10 mouse cellular contexts compared by ENCODE assay signal in the genomic region with DNA sequence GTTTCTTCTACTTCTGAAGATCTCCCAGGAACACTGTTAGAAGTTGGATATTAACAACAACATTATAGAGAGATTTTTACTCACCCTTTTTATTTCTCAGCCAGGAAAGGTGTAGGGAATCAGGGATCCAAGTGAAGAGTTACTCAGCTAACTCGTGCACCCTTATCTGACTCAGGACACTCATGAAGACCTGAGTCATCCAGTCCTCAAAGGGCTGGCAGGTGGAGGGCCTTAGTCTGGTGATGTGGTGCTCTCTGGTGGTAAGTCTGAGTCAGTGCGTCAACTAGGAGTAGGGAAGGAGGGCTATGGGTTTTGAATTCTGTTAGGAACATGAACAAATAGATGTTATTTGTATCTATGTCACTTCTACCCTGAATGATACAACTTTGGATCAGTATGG. TPM values are rescaled to one million over a fixed set of nuclear protein-coding genes. Genes with fewer than 3 reads are reported as not detected.
DNase-seq lines count a peak whose midpoint lies in the region; ATAC-seq and TF ChIP-seq lines count a peak whose summit lies in the region.
"Had no signal": no experiment of that assay in that cellular context is flagged by ENCODE, and none has a peak within 500 bp of the region (broad histone marks: within the 10 kb centered on the region; RNA-seq: fewer than 3 reads in every experiment).

No protein-coding gene starts in this region.

- WGBS in heart, embryonic 10.5 days: 7% methylated on average over 2 of the region's 2 CpGs
- 5% methylated on average over 2 of the region's 2 CpGs for WGBS in kidney, postnatal 0 days

- H3K4me3 ChIP-seq in heart, embryonic 10.5 days: no peak overlapping the region
- no peak overlapping the region for H3K4me3 ChIP-seq in kidney, postnatal 0 days (replicated peaks; ENCODE audit: low read depth, low read length)
- H3K4me3 ChIP-seq: embryonic facial prominence, embryonic 13.5 days; neural tube, embryonic 12.5 days had no signal

- no peaks in the 10 kb centered on the region for H3K36me3 ChIP-seq in heart, embryonic 10.5 days
- H3K36me3 ChIP-seq in kidney, postnatal 0 days (ENCODE audit: insufficient read depth, low read length): no peaks in the 10 kb centered on the region
- H3K36me3 ChIP-seq: embryonic facial prominence, embryonic 13.5 days; neural tube, embryonic 12.5 days had no signal

- peak; percentile 11 for DNase-seq in heart, adult 8-10 months (ENCODE audit: low spot score)
- DNase-seq in heart, embryonic 10.5 days (ENCODE audit: low spot score): no peak
- DNase-seq in A20 (ENCODE audit: low read depth, low spot score) (peak; percentile 73), WW6 (ENCODE audit: low read depth, low spot score) (peak; percentile 31)
- DNase-seq in embryo, embryonic 10 days (ENCODE audit: low spot score): peak; percentile 68
- DNase-seq in kidney, postnatal 0 days (ENCODE audit: low spot score): peak; percentile 79
- peak; percentile 25 to 52 for DNase-seq in lung, postnatal 4 days
- DNase-seq in thymus, postnatal 25 days: peak; percentile 45

- H3K9me3 ChIP-seq in heart, embryonic 10.5 days: no peaks in the 10 kb centered on the region
- H3K9me3 ChIP-seq in kidney, postnatal 0 days (replicated peaks; ENCODE audit: low read length): no peaks in the 10 kb centered on the region
- H3K9me3 ChIP-seq: embryonic facial prominence, embryonic 13.5 days; neural tube, embryonic 12.5 days had no signal

- peak; percentile 84 for TF ChIP-seq CTCF in kidney, postnatal 0 days (IDR thresholded peaks at IDR 0.05; ENCODE audit: low read depth)

- H3K4me1 ChIP-seq in heart, embryonic 10.5 days: no peaks in the 10 kb centered on the region
- H3K4me1 ChIP-seq in kidney, postnatal 0 days (replicated peaks; ENCODE audit: insufficient read depth, low read length): no peaks in the 10 kb centered on the region
- H3K4me1 ChIP-seq: embryonic facial prominence, embryonic 13.5 days; neural tube, embryonic 12.5 days had no signal

- no peak overlapping the region for H3K4me2 ChIP-seq in kidney, postnatal 0 days (ENCODE audit: low read length)
- H3K4me2 ChIP-seq: embryonic facial prominence, embryonic 13.5 days; neural tube, embryonic 12.5 days had no signal

- no peak overlapping the region for H3K27ac ChIP-seq in heart, embryonic 10.5 days
- H3K27ac ChIP-seq in kidney, postnatal 0 days: no peak overlapping the region
- H3K27ac ChIP-seq: embryonic facial prominence, embryonic 13.5 days; neural tube, embryonic 12.5 days had no signal

- no peak overlapping the region for H3K9ac ChIP-seq in kidney, postnatal 0 days (ENCODE audit: low read depth, low read length)
- H3K9ac ChIP-seq: embryonic facial prominence, embryonic 13.5 days; neural tube, embryonic 12.5 days had no signal

- no peaks in the 10 kb centered on the region for H3K27me3 ChIP-seq in heart, embryonic 10.5 days (ENCODE audit: insufficient read depth, poor library complexity, severe bottlenecking)
- H3K27me3 ChIP-seq in kidney, postnatal 0 days (ENCODE audit: insufficient read depth, low read length): no peaks in the 10 kb centered on the region
- H3K27me3 ChIP-seq: embryonic facial prominence, embryonic 13.5 days; neural tube, embryonic 12.5 days had no signal

- no peak for ATAC-seq in kidney, postnatal 0 days (replicated peaks; ENCODE audit: low FRiP score, low read depth)

RNA-seq across cellular contexts. Expression of a gene that starts 47.2 kb away (rescaled TPM):
- not detected for total RNA-seq in heart, adult 8-10 months (2022)
- polyA plus RNA-seq in heart, embryonic 10.5 days (2016; fragmentation: Nextera tagmentation; extraction: Ambion mirVana): not detected in 2 replicates
- polyA plus RNA-seq in kidney, postnatal 0 days (2015; fragmentation: Nextera tagmentation; extraction: Ambion mirVana): not detected in 2 replicates
- polyA plus RNA-seq: embryonic facial prominence, embryonic 13.5 days; neural tube, embryonic 12.5 days had no signal

RNA-seq across cellular contexts. Expression of a gene that starts 49.4 kb away (rescaled TPM):
- 10 to 100 TPM; 36.5 to 54.5 (median 37.7) TPM for total RNA-seq in heart, adult 8-10 months (2022)
- 11.2 and 14.3 TPM in 2 replicates for polyA plus RNA-seq in heart, embryonic 10.5 days (2016; fragmentation: Nextera tagmentation; extraction: Ambion mirVana)
- 146 TPM in 2 replicates for polyA plus RNA-seq in kidney, postnatal 0 days (2015; fragmentation: Nextera tagmentation; extraction: Ambion mirVana)
